In the genomic region with DNA sequence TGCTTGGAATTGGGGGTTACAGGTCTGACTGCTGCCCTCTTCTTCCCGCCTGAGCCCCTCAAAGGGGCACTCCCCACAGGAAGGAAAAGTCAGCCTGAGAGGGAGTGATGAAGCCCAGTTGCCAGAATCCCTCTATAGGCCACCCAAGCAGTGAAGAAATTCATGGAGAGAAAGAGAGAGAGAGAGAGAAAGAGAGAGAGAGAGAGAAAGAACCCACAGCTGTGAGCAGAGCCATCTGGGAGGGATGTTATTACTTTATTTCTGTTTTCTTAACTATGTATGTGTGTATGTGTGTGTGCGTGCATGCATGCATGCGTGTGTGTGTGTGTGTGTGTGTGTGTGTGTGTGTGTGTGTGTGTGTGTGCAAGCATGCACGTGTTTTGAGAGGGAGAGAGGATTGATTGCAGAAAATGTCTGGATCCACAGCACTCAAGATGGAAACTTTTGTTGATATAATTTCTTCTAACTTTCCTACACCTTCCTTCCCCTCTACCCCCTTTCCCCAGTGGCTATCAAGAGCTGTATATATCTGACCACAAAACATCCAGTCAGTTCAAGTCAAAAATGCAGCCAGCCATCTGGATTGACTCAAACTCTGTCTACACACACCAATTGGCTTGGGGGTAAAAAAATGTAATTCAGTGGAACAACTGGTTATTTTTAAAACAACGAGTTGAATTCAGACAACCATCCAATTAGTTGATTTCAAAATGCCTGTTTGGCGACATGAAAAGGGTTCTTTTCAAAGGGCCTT, we compare ENCODE assay signal across 19 mouse cellular contexts. TPM values are rescaled to one million over a fixed set of nuclear protein-coding genes. Genes with fewer than 3 reads are reported as not detected.
A peak's percentile ranks its signal among the peaks of the same experiment; 100 is the strongest.
DNase-seq lines count a peak whose midpoint lies in the region; ATAC-seq and TF ChIP-seq lines count a peak whose summit lies in the region.
"Had no signal": no experiment of that assay in that cellular context is flagged by ENCODE, and none has a peak within 500 bp of the region (broad histone marks: within the 10 kb centered on the region; RNA-seq: fewer than 3 reads in every experiment).

No protein-coding gene starts in this region.

- H3K27ac ChIP-seq in heart, embryonic 13.5 days (replicated peaks): peak overlapping the region; percentile 73
- peak overlapping the region; percentile 62 for H3K27ac ChIP-seq in kidney, postnatal 0 days
- peak overlapping the region; percentile 68 for H3K27ac ChIP-seq in embryonic facial prominence, embryonic 11.5 days (replicated peaks; ENCODE audit: low read depth, low read length)
- peak overlapping the region; percentile 80 for H3K27ac ChIP-seq in limb, embryonic 11.5 days (replicated peaks; ENCODE audit: low read depth, low read length)
- no peak overlapping the region for H3K27ac ChIP-seq in forebrain, embryonic 15.5 days (replicated peaks)
- H3K27ac ChIP-seq: forebrain, embryonic 12.5 days; hindbrain, embryonic 14.5 days; liver, embryonic 15.5 days; neural tube, embryonic 12.5 days had no signal

- no peak overlapping the region for H3K9ac ChIP-seq in heart, embryonic 13.5 days
- H3K9ac ChIP-seq in kidney, postnatal 0 days (ENCODE audit: low read depth, low read length): no peak overlapping the region
- H3K9ac ChIP-seq in embryonic facial prominence, embryonic 11.5 days (replicated peaks; ENCODE audit: low read length): no peak overlapping the region
- H3K9ac ChIP-seq in limb, embryonic 11.5 days (ENCODE audit: low read length): no peak overlapping the region
- no peak overlapping the region for H3K9ac ChIP-seq in forebrain, embryonic 15.5 days (replicated peaks)
- H3K9ac ChIP-seq: forebrain, embryonic 12.5 days; hindbrain, embryonic 14.5 days; liver, embryonic 15.5 days; neural tube, embryonic 12.5 days had no signal

- H3K4me3 ChIP-seq in heart, embryonic 13.5 days: no peak overlapping the region
- H3K4me3 ChIP-seq in kidney, postnatal 0 days (replicated peaks; ENCODE audit: low read depth, low read length): no peak overlapping the region
- H3K4me3 ChIP-seq in embryonic facial prominence, embryonic 11.5 days (ENCODE audit: low read depth, low read length): no peak overlapping the region
- no peak overlapping the region for H3K4me3 ChIP-seq in limb, embryonic 11.5 days (ENCODE audit: low read depth, low read length)
- no peak overlapping the region for H3K4me3 ChIP-seq in forebrain, embryonic 15.5 days
- H3K4me3 ChIP-seq: forebrain, embryonic 12.5 days; liver, embryonic 15.5 days; megakaryocyte, embryonic 14.5 days; neural tube, embryonic 12.5 days had no signal

- H3K27me3 ChIP-seq in heart, embryonic 13.5 days (replicated peaks): no peaks in the 10 kb centered on the region
- no peaks in the 10 kb centered on the region; the same call in 1 of the 2 replicates for H3K27me3 ChIP-seq in kidney, postnatal 0 days (ENCODE audit: insufficient read depth, low read length)
- no peaks in the 10 kb centered on the region for H3K27me3 ChIP-seq in embryonic facial prominence, embryonic 11.5 days (ENCODE audit: control insufficient read depth, insufficient read depth, low read length)
- H3K27me3 ChIP-seq in limb, embryonic 11.5 days (ENCODE audit: control insufficient read depth, insufficient read depth, low read length): no peaks in the 10 kb centered on the region
- 0 out of 2 replicates have a peak, but pooled peaks cover 2% of the 10 kb centered on the region for H3K27me3 ChIP-seq in forebrain, embryonic 15.5 days
- H3K27me3 ChIP-seq: liver, embryonic 15.5 days; neural tube, embryonic 12.5 days had no signal

- peaks cover 44% of the 10 kb centered on the region for H3K4me1 ChIP-seq in heart, embryonic 13.5 days
- no peaks in the 10 kb centered on the region for H3K4me1 ChIP-seq in kidney, postnatal 0 days (replicated peaks; ENCODE audit: insufficient read depth, low read length)
- H3K4me1 ChIP-seq in embryonic facial prominence, embryonic 11.5 days (ENCODE audit: control insufficient read depth, insufficient read depth, low read length): no peaks in the 10 kb centered on the region
- H3K4me1 ChIP-seq in limb, embryonic 11.5 days (ENCODE audit: control insufficient read depth, insufficient read depth, low read length): peaks cover 18% of the 10 kb centered on the region; the same call in 1 of the 2 replicates
- no peaks in the 10 kb centered on the region for H3K4me1 ChIP-seq in forebrain, embryonic 15.5 days
- H3K4me1 ChIP-seq: liver, embryonic 15.5 days; megakaryocyte, embryonic 14.5 days; neural tube, embryonic 12.5 days had no signal

- WGBS in heart, embryonic 13.5 days: 35% methylated on average over 6 of the region's 6 CpGs
- whole genome bisulfite sequencing in kidney, postnatal 0 days: 64% methylated on average over 6 of the region's 6 CpGs
- WGBS in embryonic facial prominence, embryonic 11.5 days: 44% methylated on average over 6 of the region's 6 CpGs
- WGBS in limb, embryonic 11.5 days: 40% methylated on average over 6 of the region's 6 CpGs
- 46% methylated on average over 6 of the region's 6 CpGs for WGBS in forebrain, embryonic 15.5 days

- no peak for TF ChIP-seq CTCF in kidney, postnatal 0 days (IDR thresholded peaks at IDR 0.05; ENCODE audit: low read depth)

- DNase-seq in heart, adult 8-10 months (ENCODE audit: low spot score): no peak
- no peak for DNase-seq in kidney, postnatal 0 days (ENCODE audit: low spot score)
- DNase-seq in kidney, postnatal 4 days: no peak
- peak; percentile 75 for DNase-seq in embryonic facial prominence, embryonic 11.5 days (ENCODE audit: low spot score)
- DNase-seq in limb, embryonic 11.5 days (ENCODE audit: low spot score): no peak
- DNase-seq in left cerebral cortex, adult 11 months (ENCODE audit: low spot score): no peak
- DNase-seq: cerebellum, postnatal 14 days; heart, adult 18-20 months; kidney, adult 9 months; right cerebral cortex, postnatal 14 days; thymus, adult 18-20 months had no signal

- H3K4me2 ChIP-seq in heart, embryonic 13.5 days: no peak overlapping the region
- H3K4me2 ChIP-seq in kidney, postnatal 0 days (ENCODE audit: low read length): no peak overlapping the region
- no peak overlapping the region for H3K4me2 ChIP-seq in embryonic facial prominence, embryonic 11.5 days (ENCODE audit: low read depth, low read length)
- no peak overlapping the region for H3K4me2 ChIP-seq in limb, embryonic 11.5 days (ENCODE audit: low read depth, severe bottlenecking)
- H3K4me2 ChIP-seq in forebrain, embryonic 15.5 days (replicated peaks): no peak overlapping the region
- H3K4me2 ChIP-seq: forebrain, embryonic 12.5 days; hindbrain, embryonic 14.5 days; liver, embryonic 15.5 days; neural tube, embryonic 12.5 days had no signal

- no peaks in the 10 kb centered on the region for H3K9me3 ChIP-seq in heart, embryonic 13.5 days
- H3K9me3 ChIP-seq in kidney, postnatal 0 days (replicated peaks; ENCODE audit: low read length): no peaks in the 10 kb centered on the region
- no peaks in the 10 kb centered on the region for H3K9me3 ChIP-seq in embryonic facial prominence, embryonic 11.5 days (replicated peaks; ENCODE audit: control insufficient read depth, low read length)
- H3K9me3 ChIP-seq in limb, embryonic 11.5 days (ENCODE audit: control insufficient read depth, low read length): no peaks in the 10 kb centered on the region
- H3K9me3 ChIP-seq in forebrain, embryonic 15.5 days: no peaks in the 10 kb centered on the region
- H3K9me3 ChIP-seq: forebrain, embryonic 12.5 days; liver, embryonic 15.5 days; megakaryocyte, embryonic 14.5 days; neural tube, embryonic 12.5 days had no signal

- ATAC-seq in heart, embryonic 13.5 days (ENCODE audit: extremely low read depth, insufficient number of reproducible peaks, low FRiP score, low TSS enrichment): no peak
- ATAC-seq in kidney, postnatal 0 days (replicated peaks; ENCODE audit: low FRiP score, low read depth): no peak; the same call in 1 of the 2 replicates
- no peak; the same call in 1 of the 2 replicates for ATAC-seq in embryonic facial prominence, embryonic 11.5 days (replicated peaks; ENCODE audit: insufficient number of reproducible peaks, low FRiP score, low TSS enrichment, low read depth)
- ATAC-seq in limb, embryonic 11.5 days (ENCODE audit: insufficient number of reproducible peaks, low FRiP score, low TSS enrichment, low read depth): peak; percentile 57; the same call in 1 of the 2 replicates
- no peak for ATAC-seq in forebrain, embryonic 15.5 days (replicated peaks)
- ATAC-seq: Patski had no signal

- no peaks in the 10 kb centered on the region for H3K36me3 ChIP-seq in heart, embryonic 13.5 days
- H3K36me3 ChIP-seq in kidney, postnatal 0 days (ENCODE audit: insufficient read depth, low read length): no peaks in the 10 kb centered on the region
- no peaks in the 10 kb centered on the region for H3K36me3 ChIP-seq in embryonic facial prominence, embryonic 11.5 days (replicated peaks; ENCODE audit: control insufficient read depth, insufficient read depth, low read depth, low read length)
- H3K36me3 ChIP-seq in limb, embryonic 11.5 days (ENCODE audit: control insufficient read depth, insufficient read depth, low read length): no peaks in the 10 kb centered on the region
- H3K36me3 ChIP-seq in forebrain, embryonic 15.5 days: no peaks in the 10 kb centered on the region
- H3K36me3 ChIP-seq: forebrain, embryonic 12.5 days; liver, embryonic 15.5 days; neural tube, embryonic 12.5 days had no signal

RNA-seq across cellular contexts. Expression of gene Gpc3, which starts 13.4 kb away (rescaled TPM):
- 511 and 538 TPM in 2 replicates for polyA plus RNA-seq in heart, embryonic 13.5 days (2015; fragmentation: Nextera tagmentation; extraction: Ambion mirVana)
- 10 to 100 TPM in 3 of 4 experiments, 1 to 10 TPM in 1; 8.2 to 19.0 (median 11.4) TPM for total RNA-seq in heart, adult 8-10 months (2022)
- polyA plus RNA-seq in kidney, postnatal 0 days (2015; fragmentation: Nextera tagmentation; extraction: Ambion mirVana): 1,010 and 1,051 TPM in 2 replicates
- polyA plus RNA-seq in embryonic facial prominence, embryonic 11.5 days (2014; fragmentation: Nextera tagmentation; extraction: Ambion mirVana): 891 and 944 TPM in 2 replicates
- 1,356 and 1,394 TPM in 2 replicates for polyA plus RNA-seq in limb, embryonic 11.5 days (2014; fragmentation: Nextera tagmentation; extraction: Ambion mirVana)
- polyA plus RNA-seq in forebrain, embryonic 15.5 days (2015; fragmentation: Nextera tagmentation; extraction: Ambion mirVana): 32.7 and 33.6 TPM in 2 replicates

Comparison
In these comparisons a context has a peak if more than half of its experiments do, and no peak if none do; other contexts are left out.
1. RNA of gene Gpc3, which starts 13.4 kb away (polyA plus RNA-seq): 1,356 to 1,394 TPM in limb, embryonic 11.5 days, 1,010 to 1,051 TPM in kidney, postnatal 0 days, 891 to 944 TPM in embryonic facial prominence, embryonic 11.5 days and 511 to 538 TPM in heart, embryonic 13.5 days; 32.7 to 33.6 TPM in forebrain, embryonic 15.5 days; every median in the first group is over 10 times any median in the second.